Mouse (Mus musculus): Measurements from ENCODE around the gene Gm17535. TPM values are rescaled to one million over a fixed set of nuclear protein-coding genes. Genes with fewer than 3 reads are reported as not detected.
"Not testable (repeated sequence)": the region's sequence is repeated elsewhere in the genome, so short reads cannot be mapped to it uniquely, and the experiment has no call there.

The Gm17535 gene
- not detected in 2 replicates for polyA plus RNA-seq (2015; fragmentation: Nextera tagmentation; extraction: Ambion mirVana)

GRCm38 (mm10) chr9:3034299-3034698 lies at the start of gene Gm17535:
TSS of gene Gm17535 (plus strand) at chr9:3034599.
- DNase-seq (ENCODE audit: low spot score), result not testable (repeated sequence)

DNA sequence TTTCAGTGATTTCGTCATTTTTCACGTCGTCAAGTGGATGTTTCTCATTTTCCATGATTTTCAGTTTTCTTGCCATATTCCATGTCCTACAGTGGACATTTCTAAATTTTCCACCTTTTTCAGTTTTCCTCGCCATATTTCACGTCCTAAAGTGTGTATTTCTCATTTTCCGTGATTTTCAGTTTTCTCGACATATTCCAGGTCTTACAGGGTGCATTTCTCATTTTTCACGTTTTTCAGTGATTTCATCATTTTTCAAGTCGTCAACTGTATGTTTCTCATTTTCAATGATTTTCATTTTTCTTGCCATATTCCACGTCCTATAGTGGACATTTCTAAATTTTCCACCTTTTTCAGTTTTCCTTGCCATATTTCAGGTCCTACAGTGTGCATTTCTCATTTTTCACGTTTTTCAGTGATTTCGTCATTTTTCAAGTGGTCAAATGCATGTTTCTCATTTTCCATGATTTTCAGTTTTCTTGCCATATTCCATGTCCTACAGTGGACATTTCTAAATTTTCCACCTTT lies 33.9 kb upstream of the Gm17535 start, which contains the start of gene Gm10722:
Gene Gm10722, plus strand, starts transcription at position 478 of the 528 bp plus-strand sequence.
- DNase-seq (ENCODE audit: low spot score), result peak; percentile 50

DNA sequence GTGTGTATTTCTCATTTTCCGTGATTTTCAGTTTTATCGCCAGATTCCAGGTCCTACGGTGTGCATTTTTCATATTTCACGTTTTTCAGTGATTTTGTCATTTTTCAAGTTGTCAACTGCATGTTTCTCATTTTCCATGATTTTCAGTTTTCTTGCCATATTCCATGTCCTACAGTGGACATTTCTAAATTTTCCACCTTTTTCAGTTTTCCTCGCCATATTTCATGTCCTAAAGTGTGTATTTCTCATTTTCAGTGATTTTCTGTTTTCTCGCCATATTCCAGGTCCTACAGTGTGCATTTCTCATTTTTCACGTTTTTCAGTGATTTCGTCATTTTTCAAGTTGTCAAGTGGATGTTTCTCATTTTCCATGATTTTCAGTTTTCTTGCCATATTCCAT lies 33.4 kb upstream of the Gm17535 start:
- DNase-seq (ENCODE audit: low spot score), result not testable (repeated sequence)

DNA sequence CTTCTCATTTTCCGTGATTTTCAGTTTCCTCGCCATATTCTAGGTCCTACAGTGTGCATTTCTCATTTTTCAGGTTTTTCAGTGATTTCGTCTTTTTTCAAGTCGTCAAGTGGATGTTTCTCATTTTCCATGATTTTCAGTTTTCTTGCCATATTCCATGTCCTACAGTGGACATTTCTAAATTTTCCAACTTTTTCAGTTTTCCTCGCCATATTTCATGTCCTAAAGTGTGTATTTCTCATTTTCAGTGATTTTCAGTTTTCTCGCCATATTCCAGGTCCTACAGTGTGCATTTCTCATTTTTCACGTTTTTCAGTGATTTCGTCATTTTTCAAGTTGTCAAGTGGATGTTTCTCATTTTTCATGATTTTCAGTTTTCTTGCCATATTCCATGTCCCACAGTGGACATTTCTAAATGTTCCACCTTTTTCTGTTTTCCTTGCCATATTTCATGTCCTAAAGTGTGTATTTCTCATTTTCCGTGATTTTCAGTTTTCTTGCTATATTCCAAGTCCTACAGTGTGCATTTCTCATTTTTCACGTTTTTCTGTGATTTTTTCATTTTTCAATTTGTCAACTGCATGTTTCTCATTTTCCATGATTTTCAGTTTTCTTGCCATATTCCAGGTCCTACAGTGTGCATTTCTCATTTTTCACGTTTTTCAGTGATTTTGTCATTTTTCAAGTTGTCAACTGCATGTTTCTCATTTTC lies 32.3 kb upstream of the Gm17535 start:
- DNase-seq (ENCODE audit: low spot score), result peak; percentile 25

- DNase-seq (ENCODE audit: low spot score), result not testable (repeated sequence)
These were observed 31.5 kb upstream of the Gm17535 start, which contains the start of gene Gm11168 for GRCm38 (mm10) chr9:3002794-3003396. TSS of gene Gm11168 (plus strand) at chr9:3003346.

DNA sequence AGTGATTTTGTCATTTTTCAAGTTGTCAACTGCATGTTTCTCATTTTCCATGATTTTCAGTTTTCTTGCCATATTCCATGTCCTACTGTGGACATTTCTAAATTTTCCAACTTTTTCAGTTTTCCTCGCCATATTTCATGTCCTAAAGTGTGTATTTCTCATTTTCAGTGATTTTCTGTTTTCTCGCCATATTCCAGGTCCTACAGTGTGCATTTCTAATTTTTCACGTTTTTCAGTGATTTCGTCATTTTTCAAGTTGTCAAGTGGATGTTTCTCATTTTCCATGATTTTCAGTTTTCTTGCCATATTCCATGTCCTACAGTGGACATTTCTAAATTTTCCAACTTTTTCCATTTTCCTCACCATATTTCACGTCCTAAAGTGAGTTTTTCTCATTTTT lies 28.2 kb upstream of the Gm17535 start:
- not testable (repeated sequence) for DNase-seq (ENCODE audit: low spot score)

DNA sequence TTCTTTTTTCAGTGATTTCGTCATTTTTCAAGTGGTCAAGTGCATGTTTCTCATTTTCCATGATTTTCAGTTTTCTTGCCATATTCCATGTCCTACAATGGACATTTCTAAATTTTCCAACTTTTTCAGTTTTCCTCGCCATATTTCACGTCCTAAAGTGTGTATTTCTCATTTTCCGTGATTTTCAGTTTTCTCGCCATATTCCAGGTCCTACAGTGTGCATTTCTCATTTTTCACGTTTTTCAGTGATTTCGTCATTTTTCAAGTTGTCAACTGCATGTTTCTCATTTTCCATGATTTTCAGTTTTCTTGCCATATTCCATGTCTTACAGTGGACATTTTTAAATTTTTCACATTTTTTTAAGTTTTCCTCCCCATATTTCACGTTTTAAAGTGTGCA lies 27.8 kb upstream of the Gm17535 start:
- not testable (repeated sequence) for DNase-seq (ENCODE audit: low spot score)

DNA sequence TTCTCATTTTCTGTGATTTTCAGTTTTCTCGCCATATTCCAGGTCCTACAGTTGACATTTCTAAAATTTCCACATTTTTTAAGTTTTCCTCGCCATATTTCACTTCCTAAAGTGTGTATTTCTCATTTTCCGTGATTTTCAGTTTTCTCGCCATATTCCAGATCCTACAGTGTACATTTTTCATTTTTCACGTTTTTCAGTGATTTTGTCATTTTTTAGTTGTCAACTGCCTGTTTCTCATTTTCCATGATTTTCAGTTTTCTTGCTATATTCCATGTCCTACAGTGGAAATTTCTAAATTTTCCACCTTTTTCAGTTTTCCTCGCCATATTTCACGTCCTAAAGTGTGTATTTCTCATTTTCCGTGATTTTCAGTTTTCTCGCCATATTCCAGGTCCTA lies 27.1 kb upstream of the Gm17535 start:
- DNase-seq (ENCODE audit: low spot score), result peak; percentile 13

DNA sequence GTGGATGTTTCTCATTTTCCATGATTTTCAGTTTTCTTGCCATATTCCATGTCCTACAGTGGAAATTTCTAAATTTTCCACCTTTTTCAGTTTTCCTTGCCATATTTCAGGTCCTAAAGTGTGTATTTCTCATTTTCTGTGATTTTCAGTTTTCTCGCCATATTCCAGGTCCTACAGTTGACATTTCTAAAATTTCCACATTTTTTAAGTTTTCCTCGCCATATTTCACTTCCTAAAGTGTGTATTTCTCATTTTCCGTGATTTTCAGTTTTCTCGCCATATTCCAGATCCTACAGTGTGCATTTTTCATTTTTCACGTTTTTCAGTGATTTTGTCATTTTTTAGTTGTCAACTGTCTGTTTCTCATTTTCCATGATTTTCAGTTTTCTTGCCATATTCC lies 25.1 kb upstream of the Gm17535 start:
- not testable (repeated sequence) for DNase-seq (ENCODE audit: low spot score)

DNA sequence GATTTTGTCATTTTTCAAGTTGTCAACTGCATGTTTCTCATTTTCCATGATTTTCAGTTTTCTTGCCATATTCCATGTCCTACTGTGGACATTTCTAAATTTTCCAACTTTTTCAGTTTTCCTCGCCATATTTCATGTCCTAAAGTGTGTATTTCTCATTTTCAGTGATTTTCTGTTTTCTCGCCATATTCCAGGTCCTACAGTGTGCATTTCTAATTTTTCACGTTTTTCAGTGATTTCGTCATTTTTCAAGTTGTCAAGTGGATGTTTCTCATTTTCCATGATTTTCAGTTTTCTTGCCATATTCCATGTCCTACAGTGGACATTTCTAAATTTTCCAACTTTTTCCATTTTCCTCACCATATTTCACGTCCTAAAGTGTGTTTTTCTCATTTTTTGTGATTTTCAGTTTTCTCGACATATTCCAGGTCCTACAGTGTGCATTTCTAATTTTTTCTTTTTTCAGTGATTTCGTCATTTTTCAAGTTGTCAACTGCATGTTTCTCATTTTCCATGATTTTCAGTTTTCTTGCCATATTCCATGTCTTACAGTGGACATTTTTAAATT lies 22.3 kb upstream of the Gm17535 start:
- not testable (repeated sequence) for DNase-seq (ENCODE audit: low spot score)

- DNase-seq (ENCODE audit: low spot score), result not testable (repeated sequence)
These were observed 21.6 kb upstream of the Gm17535 start, which contains the start of gene Gm10721 for GRCm38 (mm10) chr9:3012733-3013279. TSS of gene Gm10721 (plus strand) at chr9:3013140.

- DNase-seq (ENCODE audit: low spot score), result not testable (repeated sequence)
These were observed 19.0 kb upstream of the Gm17535 start, which contains the start of gene Gm10720 for GRCm38 (mm10) chr9:3015354-3015753. TSS of gene Gm10720 (plus strand) at chr9:3015654.

DNA sequence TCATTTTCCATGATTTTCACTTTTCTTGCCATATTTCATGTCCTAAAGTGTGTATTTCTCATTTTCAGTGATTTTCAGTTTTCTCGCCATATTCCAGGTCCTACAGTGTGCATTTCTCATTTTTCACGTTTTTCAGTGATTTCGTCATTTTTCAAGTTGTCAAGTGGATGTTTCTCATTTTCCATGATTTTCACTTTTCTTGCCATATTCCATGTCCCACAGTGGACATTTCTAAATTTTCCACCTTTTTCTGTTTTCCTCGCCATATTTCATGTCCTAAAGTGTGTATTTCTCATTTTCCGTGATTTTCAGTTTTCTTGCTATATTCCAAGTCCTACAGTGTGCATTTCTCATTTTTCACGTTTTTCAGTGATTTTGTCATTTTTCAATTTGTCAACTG lies 18.5 kb upstream of the Gm17535 start:
- not testable (repeated sequence) for DNase-seq (ENCODE audit: low spot score)

DNA sequence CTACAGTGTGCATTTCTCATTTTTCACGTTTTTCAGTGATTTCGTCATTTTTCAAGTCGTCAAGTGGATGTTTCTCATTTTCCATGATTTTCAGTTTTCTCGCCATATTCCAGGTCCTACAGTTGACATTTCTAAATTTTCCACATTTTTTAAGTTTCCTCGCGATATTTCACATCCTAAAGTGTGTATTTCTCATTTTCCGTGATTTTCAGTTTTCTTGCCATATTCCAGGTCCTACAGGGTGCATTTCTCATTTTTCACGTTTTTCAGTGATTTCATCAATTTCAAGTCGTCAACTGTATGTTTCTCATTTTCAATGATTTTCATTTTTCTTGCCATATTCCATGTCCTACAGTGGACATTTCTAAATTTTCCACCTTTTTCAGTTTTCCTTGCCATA lies 17.3 kb upstream of the Gm17535 start, which contains the start of gene Gm10719:
Gene Gm10719, plus strand, starts transcription at position 301 of the 400 bp plus-strand sequence.
- DNase-seq (ENCODE audit: low spot score), result not testable (repeated sequence)

- DNase-seq (ENCODE audit: low spot score), result not testable (repeated sequence)
These were observed 15.5 kb upstream of the Gm17535 start for GRCm38 (mm10) chr9:3018944-3019343.

DNA sequence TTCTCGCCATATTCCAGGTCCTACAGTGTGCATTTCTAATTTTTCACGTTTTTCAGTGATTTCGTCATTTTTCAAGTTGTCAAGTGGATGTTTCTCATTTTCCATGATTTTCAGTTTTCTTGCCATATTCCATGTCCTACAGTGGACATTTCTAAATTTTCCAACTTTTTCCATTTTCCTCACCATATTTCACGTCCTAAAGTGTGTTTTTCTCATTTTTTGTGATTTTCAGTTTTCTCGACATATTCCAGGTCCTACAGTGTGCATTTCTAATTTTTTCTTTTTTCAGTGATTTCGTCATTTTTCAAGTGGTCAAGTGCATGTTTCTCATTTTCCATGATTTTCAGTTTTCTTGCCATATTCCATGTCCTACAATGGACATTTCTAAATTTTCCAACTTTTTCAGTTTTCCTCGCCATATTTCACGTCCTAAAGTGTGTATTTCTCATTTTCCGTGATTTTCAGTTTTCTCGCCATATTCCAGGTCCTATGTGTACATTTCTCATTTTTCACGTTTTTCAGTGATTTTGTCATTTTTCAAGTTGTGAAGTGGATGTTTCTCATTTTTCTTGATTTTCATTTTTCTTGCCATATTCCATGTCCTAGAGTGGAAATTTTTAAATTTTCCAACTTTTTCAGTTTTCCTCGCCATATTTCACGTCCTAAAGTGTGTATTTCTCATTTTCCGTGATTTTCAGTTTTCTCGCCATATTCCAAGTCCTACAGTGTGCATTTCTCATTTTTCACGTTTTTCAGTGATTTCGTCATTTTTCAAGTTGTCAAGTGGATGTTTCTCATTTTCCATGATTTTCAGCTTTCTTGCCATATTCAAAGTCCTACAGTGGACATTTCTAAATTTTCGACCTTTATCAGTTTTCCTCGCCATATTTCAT lies 14.3 kb upstream of the Gm17535 start:
- DNase-seq (ENCODE audit: low spot score), result not testable (repeated sequence)

DNA sequence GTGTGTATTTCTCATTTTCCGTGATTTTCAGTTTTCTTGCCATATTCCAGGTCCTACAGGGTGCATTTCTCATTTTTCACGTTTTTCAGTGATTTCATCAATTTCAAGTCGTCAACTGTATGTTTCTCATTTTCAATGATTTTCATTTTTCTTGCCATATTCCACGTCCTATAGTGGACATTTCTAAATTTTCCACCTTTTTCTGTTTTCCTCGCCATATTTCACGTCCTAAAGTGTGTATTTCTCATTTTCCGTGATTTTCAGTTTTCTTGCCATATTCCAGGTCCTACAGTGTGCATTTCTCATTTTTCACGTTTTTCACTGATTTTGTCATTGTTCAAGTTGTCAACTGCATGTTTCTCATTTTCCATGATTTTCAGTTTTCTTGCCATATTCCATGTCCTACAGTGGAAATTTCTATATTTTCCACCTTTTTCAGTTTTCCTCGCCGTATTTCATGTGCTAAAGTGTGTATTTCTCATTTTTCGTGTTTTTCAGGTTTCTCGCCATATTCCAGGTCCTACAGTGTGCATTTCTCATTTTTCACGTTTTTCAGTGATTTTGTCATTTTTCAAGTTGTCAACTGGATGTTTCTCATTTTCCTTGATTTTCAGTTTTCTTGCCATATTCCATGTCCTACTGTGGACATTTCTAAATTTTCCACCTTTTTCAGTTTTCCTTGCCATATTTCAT lies 11.9 kb upstream of the Gm17535 start:
- DNase-seq (ENCODE audit: low spot score), result peak; percentile 3

DNA sequence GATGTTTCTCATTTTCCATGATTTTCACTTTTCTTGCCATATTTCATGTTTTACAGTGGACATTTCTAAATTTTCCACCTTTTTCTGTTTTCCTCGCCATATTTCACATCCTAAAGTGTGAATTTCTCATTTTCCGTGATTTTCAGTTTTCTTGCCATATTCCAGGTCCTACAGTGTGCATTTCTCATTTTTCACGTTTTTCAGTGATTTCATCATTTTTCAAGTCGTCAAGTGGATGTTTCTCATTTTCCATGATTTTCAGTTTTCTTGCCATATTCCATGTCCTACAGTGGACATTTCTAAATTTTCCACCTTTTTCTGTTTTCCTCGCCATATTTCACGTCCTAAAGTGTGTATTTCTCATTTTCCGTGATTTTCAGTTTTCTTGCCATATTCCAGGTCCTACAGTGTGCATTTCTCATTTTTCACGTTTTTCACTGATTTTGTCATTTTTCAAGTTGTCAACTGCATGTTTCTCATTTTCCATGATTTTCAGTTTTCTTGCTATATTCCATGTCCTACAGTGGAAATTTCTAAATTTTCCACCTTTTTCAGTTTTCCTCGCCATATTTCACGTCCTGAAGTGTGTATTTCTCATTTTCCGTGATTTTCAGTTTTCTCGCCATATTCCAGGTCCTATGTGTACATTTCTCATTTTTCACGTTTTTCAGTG lies 11.0 kb upstream of the Gm17535 start, which contains the start of gene Gm10718:
Gene Gm10718, plus strand, starts transcription at position 236 of the 673 bp plus-strand sequence.
- not testable (repeated sequence) for DNase-seq (ENCODE audit: low spot score)

Measured in thymus, postnatal 0 days (tissue).